Mouse (Mus musculus) embryonic fibroblast, embryonic 13.5 days (primary cell): ENCODE data around the gene Ccdc180.

Source experiments
- CTCF ChIP-seq: IDR thresholded peaks from 2 replicates; pipeline ENCODE4 v1.5.1; 2011; ENCODE audit warnings: mild to moderate bottlenecking, control low read depth, low read length, moderate library complexity, borderline replicate concordance; ENCODE audit not compliant: insufficient read depth
- POLR2A ChIP-seq: IDR thresholded peaks from 2 replicates; pipeline ENCODE4 v1.6.1; 2011; ENCODE audit warnings: low read depth, mild to moderate bottlenecking, control low read depth, low read length, moderate library complexity

- TF ChIP-seq POLR2A: no peak
- no peak for TF ChIP-seq CTCF
Measured at GRCm38 (mm10) chr4:45890066-45890761, at the start of gene Ccdc180.
